Mouse (Mus musculus) urinary bladder, postnatal 14 days (tissue): ENCODE results near the gene Slc12a5.

Experiments used
- DNase-seq: peaks from one replicate; pipeline ENCODE4 v3.0.0; 2021; ENCODE audit warnings: low spot score

Gene Slc12a5

DNA sequence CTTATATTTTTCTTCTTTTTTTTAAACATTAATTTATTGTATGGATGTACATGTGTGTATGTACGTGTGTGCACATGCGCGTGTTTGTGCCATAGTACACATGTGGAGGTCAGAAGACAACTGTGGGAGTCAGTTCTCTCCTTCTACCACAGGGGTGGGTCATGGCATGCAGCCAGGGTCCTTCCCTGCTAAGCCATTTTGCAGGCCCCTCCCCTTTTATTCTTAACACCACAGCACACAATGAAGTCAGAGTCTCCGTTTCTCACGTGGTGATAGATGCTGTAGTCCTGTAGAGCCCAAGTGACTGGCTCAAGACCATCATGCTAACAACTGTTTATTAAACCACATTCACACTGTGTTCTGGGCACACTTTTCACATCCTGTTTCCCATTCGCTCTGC lies 25.4 kb downstream of the Slc12a5 start:
- no peak for DNase-seq

DNA sequence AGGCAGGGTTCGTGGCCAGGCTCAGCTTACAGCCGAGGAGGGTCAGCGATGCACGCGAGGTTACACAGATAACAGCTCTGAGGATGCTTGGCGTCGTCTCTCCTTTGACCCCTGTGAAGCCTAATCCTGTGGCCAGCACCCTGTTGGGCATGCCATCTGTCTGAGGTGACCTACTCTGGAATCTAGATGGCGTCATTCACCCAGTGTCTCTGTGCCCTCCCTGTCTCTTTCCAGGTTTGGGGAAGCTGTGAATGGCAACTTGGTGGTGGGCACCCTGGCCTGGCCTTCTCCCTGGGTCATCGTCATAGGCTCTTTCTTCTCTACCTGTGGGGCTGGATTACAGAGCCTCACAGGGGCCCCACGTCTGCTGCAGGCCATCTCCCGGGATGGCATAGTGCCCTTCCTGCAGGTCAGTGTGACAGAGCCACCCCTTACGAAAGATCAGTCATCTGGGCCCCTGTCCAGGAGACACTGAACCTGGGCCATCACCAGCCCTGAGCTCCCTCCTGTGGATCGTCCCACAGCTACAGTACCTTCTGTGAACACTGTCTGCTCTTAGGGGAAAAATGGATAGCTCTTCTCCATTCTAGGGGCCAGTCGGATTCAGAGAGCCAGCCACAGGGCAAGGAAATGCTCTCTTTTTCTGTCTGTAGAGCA lies 25.9 kb downstream of the Slc12a5 start:
- no peak for DNase-seq

DNA sequence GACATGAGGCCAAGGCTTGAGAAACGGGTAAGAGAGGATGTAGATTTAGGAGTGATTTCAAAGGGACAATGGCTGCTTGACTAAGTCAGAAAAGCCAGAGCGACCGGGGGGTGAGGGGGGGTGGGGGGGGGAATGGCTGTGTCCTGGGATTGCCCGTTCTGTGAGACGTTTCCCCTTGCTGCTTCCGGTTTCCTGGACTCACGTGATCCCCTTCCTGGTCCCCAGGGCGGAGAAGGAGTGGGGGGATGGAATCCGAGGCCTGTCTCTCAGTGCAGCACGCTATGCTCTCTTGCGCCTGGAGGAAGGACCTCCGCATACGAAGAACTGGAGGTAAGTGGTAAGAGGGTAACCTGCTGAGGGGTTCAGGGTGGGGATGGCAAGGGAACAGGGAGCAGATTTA lies 28.2 kb downstream of the Slc12a5 start:
- DNase-seq: no peak

DNA sequence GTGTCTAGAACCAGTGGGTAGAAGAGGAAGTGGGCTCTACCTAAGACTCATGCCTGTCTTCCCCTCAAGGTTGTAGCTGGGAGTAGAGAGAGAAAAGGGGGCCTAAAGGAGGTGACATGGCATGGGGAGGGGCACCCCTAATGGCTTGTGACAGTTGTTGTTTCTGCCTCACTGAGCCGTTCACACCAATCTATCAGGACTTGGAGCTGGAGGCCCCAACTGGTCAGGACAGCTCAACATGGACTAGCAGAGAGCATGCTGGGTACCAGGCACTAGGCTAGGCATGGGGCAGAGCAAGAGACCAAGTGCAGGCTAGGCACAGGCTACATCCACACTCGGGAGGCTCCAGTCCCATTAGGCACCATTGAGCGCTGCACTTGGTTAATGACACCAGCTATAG lies 30.5 kb downstream of the Slc12a5 start:
- no peak for DNase-seq

DNA sequence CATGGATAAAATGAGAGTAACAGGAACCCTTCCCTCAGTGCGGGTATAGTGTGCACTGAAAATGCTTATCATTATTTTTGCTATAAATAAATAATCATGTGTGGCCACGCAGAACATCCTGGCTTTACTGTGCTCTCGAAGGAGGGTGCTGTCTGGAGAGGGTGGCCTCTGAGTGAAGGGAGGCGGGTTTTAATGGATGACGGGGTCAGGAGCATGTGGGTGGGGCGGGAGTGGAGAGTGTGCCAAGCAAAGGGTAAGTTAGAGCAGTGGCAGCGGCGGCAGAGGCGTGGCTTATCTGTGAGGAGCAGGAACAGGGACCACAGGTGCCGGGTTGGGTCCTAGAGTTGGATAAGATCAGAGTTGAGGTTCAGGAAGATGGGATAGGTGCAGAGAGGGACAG lies 31.2 kb downstream of the Slc12a5 start:
- DNase-seq: no peak

DNA sequence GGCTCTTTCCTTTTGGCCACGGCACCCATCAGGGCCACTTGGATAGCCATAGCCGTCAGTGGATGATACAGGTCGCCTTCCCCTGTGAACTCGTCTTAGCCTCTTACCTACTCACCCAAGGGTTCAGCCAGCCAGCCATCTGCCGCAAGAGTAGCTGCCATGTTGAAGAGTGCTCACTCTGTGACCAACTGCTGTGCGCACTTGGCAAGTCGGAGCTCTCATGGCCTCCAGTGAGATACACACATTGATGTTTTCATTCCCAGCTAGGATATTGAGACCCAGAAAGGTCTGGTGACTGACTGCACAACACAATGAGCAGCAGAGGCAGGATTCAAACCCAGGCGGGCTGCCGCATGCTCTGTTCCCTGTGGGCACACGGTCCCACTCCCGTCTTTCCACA lies 33.6 kb downstream of the Slc12a5 start:
- DNase-seq: no peak

DNA sequence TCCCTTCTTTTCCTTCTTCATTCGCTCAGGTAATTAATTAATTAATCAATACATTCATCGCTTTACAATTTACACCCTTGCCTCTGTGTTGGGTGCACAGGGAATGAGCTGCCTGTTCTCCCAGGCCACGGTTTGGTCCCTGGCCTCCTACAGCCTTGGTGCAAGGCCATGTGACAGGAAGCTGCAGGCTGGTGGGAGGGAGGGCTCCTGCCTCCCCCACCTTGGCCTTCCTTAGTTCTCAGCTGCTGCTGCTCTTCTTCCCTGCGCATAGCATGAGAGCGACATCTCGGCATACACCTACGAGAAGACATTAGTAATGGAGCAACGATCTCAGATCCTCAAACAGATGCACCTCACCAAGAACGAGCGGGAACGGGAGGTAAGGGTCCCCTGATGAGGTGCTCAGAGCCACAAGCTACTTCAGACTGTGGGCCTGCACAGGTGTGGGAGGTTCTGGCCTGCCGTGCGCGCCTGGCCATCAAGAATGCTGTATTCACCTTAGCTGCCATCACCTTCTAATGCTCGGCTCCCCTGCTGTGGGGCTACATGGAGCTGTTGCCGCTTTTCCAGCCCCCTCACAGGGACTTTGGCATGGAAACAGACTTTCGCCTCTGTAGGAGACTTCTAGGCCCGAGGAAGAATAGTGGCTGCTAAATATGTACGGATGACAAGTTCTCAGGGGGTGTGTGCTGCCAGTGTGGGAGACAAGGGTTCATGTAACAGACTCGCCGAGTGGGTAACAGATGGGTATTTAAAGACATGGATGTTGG lies 34.2 kb downstream of the Slc12a5 start:
- no peak for DNase-seq

DNA sequence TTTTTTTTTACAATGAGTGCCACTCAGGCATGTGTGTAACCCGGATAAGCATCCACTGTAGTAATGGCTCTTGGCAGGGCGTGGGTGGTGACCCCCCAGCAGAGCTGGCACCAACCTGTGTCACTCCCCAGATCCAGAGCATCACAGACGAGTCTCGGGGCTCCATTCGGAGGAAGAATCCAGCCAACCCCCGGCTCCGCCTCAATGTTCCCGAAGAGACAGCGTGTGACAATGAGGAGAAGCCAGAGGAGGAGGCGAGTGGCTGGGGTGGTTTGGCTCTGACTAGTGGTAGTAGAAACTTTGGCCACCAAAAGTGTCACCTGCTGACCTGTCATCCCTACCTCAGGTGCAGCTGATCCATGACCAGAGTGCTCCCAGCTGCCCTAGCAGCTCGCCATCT lies 35.4 kb downstream of the Slc12a5 start:
- DNase-seq: no peak

DNA sequence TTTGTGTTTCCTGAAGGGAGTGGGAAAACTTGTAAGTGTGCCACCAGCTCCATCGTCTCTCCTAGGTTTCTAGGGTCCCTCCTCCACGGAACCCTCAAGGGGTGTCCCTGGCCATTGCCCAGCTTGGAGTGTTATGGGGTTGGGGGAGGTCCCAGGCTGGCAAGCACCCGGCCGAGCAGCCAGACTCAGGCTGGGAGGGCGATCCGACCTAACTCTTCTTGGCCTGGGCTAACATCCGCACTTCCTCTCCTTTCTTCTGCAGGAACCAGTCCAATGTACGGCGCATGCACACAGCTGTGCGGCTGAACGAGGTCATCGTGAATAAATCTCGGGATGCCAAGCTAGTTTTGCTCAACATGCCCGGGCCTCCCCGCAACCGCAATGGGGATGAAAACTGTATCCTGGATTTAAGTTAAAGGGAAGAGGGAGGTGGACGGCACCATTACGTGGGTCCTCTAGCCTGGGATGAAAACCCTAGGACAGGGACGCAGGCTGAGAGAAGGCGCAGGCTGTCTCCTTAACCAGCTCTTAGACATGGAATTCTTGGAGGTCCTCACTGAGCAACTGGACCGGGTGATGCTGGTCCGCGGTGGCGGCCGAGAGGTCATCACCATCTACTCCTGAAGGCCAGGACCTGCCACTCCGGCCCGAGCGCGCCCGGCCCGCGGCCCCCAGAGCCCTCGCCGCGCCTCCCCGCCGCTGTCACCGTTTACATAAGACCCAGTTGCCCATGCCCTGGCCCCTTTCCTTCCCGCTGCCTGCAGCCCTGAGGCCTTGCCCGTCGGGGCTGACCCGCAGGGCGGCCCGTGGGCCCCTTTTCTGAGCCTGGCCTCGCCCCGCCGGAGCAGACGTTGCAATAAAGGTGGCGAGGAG lies 36.5 kb downstream of the Slc12a5 start:
- DNase-seq: no peak

DNA sequence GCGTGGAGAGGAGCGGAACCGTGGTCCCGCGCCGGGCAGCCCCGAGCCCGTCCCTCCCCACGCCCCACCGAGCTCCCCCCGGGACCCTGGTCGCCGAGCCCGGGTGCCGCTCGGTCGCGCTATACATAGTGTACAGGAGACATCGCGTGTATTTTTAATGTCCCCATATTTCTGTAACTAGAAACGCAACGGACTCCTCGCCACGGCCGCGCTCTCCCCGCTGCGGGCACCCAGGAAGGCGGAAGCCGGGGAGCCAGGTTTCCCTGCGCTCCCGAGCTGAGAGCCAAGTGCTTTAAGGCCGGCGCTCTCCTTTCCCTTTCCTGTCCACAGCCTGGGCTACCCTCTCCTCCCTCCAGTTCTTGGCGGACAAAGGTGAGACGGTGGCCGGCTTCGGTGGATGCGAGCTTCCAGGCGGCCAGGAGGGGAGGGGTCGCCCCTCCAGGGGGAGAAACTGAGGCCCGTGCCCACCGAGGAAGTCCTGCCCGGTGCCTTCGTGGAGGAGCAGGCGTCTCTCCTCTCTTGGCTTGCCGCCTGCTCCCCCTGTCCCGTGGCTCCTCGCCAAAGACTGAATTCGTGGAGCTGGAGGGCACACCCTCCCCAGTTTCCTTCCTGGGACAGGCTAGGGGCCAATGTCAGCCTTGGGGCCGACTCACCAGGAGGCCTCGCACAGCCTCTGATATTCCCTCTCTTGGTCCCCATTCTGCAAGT lies 37.3 kb downstream of the Slc12a5 start:
- peak; percentile 17 for DNase-seq

DNA sequence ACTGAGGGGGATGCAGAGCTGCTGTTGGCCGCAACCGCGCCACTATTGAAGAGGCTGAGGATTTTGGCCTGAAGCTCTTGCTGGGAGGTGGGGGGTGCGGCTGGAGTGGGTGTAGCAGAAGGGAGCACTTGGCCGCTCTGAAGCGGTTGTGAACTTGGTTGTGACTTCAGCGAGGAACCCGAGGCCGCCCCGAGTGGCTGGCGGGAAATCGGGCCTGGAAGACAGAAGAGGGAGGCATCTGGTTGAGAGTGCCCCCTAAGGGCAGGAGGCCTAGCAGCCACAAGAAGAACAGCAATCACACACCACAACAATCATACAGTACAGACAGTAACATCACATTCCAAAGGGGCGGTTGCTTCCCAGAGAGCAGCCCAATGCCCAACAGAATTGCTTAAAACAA lies 41.4 kb downstream of the Slc12a5 start:
- no peak for DNase-seq

DNA sequence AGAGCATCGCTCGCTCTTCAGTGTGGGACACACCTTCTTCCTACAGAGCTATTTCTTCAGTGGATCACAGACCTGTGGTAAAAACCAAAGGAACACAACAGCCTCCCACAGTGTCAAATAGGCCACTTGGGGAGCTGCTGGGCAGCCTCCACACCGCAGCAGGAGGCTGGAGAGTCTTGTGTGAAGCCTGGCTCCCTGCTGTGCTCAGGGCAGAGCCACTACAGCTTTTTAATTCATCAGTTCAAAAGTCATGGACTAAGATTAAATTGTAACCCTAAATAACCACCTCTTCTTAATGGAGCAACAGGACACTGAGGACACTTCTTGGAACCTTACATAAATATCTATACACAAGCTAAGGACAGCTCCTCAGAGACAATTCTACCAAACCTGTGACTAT lies 42.5 kb downstream of the Slc12a5 start:
- DNase-seq: no peak

DNA sequence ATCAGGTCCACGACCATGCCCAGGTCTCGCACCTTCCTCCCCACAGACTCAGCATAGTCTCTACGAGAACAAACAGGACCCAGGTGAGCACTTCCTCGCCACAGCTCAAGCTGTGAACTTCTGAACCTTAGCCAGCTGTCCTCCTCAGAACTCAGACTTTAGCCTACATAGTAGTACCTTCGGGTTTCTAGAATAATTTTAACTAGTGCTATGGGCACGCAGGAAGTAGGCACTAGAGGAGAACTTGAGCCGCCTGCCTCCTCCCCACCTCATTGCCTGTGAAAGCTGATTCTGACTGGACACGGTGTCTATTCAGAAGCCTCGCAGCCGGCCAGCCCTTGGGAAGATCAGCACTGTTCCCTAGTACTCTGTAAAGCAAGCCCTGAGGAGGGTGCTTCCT lies 43.6 kb downstream of the Slc12a5 start:
- DNase-seq: no peak

DNA sequence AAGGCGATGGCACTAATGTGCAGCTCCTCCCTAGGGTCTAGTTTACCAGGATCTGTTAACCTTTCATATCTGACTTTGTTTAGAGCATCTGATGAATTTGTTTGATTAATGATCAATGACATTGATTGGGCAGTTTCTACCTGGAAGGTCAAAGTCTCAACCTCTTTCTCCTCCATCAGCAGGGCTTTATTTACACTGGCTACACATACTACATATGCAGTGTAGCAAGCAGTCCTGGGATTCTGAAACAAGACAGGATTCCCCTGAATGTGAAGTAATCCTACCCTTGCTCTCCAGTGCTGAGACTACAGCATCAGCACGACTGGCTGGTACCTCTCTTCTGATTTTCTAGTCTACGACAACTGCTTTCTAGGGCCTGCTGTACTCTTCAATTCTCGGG lies 46.2 kb downstream of the Slc12a5 start:
- no peak for DNase-seq

DNA sequence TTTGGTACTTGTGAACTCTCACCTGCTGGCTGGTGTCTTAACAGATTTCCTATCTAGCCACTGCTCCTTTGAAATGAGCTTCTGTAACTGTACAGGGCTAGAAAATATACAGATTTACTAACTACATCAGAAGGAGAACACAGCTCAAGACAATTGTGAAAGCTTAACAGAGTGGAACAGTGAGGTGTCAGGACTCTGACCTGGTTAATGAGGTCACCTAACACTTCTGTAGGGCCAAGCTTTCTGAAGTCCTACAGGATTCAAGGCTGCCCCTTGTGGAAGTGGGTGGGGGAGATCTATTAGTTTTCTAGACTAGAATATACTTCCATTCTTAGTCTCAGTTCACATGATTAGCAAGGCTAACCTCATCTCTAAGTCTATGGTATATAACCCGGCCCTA lies 47.4 kb downstream of the Slc12a5 start:
- no peak for DNase-seq

DNA sequence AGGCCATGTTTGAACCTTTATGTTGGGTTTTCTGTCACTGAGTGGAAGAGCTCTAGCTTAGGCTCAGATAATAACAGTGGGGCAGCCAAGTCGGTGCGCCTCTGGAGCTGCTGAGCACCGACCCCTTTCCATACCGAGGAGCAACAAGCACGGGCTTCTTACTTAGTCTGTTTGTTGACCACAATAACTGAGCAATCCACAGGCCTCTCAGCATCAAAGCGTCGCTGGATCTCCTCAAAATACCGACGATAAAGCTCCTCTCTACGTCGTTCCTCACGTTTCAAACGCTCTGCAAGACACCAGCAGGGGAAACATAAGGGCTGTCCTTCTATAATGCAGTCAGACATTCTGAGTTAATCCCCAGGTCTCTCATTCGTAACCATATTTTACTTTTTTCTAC lies 48.6 kb downstream of the Slc12a5 start:
- no peak for DNase-seq

DNA sequence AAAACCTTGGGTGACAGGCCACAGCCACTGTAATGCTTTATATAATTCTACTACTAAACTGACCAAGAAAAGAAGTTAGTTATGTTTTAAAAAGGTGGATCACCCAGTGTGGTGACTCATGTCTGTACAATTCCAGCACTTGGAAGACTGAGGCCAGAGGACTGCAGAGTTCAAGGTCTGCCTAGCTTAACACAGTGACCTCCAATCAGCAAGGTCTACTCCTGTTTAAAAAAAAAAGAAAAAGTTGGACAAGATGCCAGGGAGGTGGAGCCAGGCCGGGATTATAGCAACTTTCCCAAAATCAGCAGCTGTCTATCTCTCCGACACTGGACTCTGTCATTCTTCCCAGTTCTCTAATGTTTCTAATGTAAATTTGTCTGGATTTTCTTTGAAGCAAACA lies 49.0 kb downstream of the Slc12a5 start:
- DNase-seq: no peak

DNA sequence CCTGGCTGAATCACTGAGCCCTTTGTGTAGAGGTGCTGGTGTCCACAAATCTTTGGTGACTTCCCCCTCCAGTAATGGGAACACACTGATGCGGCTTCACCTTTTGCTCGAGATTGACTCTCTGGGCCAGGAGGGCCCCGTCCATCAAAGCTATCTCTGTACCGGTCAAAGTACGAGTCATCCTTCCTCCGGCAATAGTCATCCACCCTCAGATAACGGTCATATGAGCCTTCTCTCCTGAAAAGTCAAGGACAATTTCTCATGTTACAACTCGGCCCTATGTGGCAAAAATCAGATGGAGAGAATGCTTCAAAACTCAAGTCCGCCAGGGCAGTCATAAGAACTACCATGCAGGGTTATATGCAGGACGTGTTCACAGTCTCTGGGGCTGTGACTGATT lies 49.7 kb downstream of the Slc12a5 start:
- DNase-seq: no peak

DNA sequence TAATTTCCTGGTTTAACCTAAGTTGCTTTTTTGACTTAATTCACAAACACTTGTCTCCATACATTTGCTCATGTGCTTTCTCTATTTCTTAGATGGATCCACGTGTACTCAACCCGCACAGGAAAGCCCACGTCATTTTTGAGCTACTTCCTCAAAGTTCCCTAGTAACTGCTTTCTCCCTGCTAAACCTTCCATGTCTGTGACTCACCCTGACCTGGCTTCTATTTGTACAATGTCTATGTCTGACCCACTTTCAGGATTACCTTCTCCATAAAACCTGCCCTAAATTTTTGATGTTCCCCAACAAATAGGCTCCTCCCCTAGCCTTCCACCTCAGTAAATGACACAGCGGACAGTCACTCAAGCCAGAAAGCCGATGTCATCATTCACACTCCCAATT lies 54.3 kb downstream of the Slc12a5 start:
- DNase-seq: no peak

DNA sequence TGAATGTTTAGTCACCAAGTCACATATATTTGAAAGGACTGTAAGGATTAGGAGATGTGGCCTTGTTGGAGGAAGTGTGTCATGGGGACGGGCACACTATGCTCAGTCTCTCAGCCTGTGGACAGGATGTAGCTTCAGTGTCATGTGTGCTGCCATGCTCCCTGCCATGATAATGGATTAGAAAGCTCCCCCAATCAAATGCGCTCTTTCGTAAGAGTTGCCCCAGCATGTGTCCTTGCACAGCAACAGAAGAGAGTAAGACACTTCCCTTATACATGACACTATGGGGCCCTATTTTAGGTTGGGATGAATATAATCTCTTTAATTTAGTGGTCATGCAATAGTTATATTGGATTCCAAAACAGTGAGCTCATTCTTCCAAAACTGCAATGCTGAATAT lies 59.9 kb downstream of the Slc12a5 start:
- no peak for DNase-seq

DNA sequence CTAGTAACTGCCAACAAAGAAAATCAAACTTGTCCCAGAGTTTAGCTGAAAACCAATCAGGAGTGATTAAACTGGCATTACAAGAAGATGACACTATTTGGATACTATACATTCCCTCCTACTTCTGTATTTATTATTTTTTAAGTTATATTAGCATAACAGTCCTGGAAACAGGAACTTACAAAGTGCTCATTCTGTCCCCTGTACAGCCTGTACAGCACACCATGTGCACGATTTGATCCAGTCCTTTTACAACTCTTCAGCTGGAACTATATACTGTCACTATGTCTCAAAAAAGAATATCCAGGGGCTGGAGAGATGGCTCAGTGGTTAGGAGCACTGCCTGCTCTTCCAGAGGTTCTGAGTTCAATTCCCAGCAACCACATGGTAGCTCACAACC lies 66.6 kb downstream of the Slc12a5 start:
- DNase-seq: no peak

DNA sequence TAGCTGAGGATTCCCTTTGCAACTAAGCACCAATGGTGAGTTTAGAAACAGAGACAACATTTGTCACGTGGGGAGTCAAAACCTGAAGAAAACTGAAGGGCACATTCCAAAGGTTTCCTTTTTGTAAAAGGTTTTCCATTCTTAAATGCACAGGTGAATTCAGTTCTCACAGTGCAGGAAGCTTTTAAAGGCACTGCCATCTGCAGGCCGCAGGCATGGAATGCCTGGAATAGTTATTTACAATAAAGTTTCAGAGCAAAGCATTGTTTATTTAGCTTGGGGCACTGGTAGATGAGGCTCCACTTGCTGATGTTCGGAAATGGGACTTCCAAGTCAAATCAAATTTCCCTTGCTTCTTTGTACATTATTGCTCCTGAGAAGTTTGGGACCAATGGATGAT lies 71.9 kb downstream of the Slc12a5 start:
- no peak for DNase-seq
